Mouse (Mus musculus): ENCODE results near the gene Aoah.

DNA sequence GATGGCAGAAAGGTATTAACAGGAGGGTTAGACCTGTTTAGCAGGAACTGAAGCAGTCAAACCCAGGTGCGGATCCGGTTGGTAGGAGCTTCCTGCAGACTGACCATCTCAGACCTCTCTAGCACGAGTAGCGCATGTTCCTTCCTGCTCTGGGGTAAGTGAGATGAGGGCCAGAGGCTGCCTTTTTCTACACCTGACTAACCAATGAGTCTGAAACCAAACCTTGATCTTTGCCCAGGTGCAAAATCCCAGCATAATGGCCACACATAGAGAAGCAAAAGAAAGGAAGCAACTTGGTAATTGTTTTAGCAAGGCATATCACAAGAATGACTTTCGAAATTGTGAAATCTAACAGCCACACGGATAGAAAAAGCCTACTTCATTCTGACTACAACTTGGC lies 9.9 kb upstream of the Aoah start:
- TF ChIP-seq KAT2A (IDR thresholded peaks at IDR 0.05; ENCODE audit: insufficient replicate concordance, low read length) = no peak
- no peak for TF ChIP-seq POLR2A (IDR thresholded peaks at IDR 0.05; ENCODE audit: low read depth, low read length)
- TF ChIP-seq MAX (IDR thresholded peaks at IDR 0.05; ENCODE audit: low read length) = no peak
- TF ChIP-seq EP300 (IDR thresholded peaks at IDR 0.05; ENCODE audit: low read length) = no peak
- no peak for TF ChIP-seq E2F4 (IDR thresholded peaks at IDR 0.05; ENCODE audit: insufficient replicate concordance, low read depth, low read length)
- TF ChIP-seq CTCF (conservative IDR thresholded peaks at IDR 0.05 in 1 of 2, IDR thresholded peaks at IDR 0.05 in 1 of 2; ENCODE audit: low read depth in 2 of 2, low read length in 2 of 2) = no peak

Data from CH12.LX (cell line).